Mouse (Mus musculus) adrenal gland (tissue): ENCODE results near the gene Dusp12.

Source experiments
- intact Hi-C: fragments of 180-260 bp; cut with DNase I; formaldehyde crosslinking; loops from one replicate; pipeline ENCODE4 v1.15.1; 2025

Gene Dusp12

GRCm38 (mm10) chr1:170864754-170865153 lies 20.6 kb downstream of the Dusp12 start:
- intact Hi-C loops: no loop called here

DNA sequence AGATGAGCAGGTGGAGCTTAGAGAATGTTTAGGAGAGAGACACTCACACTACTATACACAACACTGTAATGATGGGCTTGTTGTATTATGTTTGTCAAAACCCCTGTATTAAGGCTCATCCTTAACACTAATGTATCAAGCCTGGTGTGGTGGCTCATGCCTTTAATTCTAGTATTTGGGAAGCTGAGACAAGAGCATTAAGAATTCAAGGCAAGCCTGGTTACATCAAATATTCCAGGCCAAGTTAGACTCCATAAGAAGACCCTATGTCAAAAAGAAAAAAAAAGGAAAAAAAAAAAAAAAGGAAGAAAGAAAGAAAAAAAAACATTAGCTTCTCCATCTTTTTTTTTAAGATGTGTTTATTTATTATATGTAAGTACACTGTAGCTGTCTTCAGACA lies 21.1 kb downstream of the Dusp12 start:
- intact Hi-C loops: no loop called here

GRCm38 (mm10) chr1:170863033-170863432 lies 22.3 kb downstream of the Dusp12 start:
- intact Hi-C loops: no loop called here

GRCm38 (mm10) chr1:170862435-170862717 lies 23.0 kb downstream of the Dusp12 start:
- intact Hi-C loops: no loop called here

DNA sequence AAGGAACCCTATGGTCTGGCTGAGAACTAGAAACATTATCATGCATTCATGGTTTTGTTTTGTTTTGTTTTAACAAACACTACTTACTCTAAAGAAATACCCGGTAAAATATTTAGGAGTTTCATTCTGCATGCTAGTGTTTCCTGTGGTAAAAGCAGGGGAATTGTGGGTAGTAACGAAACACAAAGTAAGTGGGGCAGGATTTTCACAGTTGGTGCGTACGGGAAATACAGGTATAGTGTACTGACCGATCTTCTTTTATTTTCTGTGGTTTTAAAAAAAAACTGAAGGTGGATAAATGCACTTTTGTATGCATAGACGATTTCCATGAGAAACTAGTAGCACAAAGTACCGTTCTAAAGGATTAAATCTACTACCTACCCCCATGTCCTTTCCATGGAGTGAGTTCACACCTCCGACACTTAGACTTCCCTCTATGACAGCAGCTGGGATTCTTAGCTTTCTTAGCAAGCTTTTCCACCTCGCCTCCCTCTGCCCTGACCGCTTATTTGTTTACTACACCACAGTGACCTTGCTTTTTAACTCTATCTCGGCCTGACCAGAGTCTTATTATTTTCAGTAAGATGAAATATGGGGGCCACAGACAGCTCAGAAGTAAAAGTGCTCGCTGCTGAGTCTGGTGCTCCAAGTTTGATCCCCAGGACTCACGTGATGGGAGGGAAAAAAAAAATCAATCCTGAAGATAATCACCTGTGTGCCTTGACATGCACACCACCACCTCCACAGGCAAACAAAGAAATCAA lies 23.5 kb downstream of the Dusp12 start:
- intact Hi-C loops: no loop called here

- intact Hi-C loops: no loop called here
Measured at GRCm38 (mm10) chr1:170858872-170859271, 26.5 kb downstream of the Dusp12 start.

DNA sequence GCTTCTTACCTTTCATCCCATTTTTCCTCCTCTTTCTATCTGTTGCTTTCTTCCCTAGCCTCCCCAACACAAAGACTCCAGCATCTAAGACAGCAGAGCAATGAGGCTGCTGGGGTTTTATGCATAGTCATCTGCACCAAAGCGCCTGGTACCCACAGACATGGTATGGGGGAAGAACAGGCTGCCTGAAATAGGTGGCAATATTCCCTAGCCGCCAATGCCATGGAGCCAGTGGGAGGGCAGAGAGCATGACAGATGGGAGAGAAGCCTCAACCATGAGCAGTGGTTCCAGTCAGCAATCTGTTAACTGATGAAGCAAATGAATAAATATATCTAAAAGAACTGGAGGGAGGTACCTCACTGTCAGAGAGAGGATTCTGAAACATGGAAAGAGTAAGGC lies 28.0 kb downstream of the Dusp12 start:
- intact Hi-C loops: no loop called here

DNA sequence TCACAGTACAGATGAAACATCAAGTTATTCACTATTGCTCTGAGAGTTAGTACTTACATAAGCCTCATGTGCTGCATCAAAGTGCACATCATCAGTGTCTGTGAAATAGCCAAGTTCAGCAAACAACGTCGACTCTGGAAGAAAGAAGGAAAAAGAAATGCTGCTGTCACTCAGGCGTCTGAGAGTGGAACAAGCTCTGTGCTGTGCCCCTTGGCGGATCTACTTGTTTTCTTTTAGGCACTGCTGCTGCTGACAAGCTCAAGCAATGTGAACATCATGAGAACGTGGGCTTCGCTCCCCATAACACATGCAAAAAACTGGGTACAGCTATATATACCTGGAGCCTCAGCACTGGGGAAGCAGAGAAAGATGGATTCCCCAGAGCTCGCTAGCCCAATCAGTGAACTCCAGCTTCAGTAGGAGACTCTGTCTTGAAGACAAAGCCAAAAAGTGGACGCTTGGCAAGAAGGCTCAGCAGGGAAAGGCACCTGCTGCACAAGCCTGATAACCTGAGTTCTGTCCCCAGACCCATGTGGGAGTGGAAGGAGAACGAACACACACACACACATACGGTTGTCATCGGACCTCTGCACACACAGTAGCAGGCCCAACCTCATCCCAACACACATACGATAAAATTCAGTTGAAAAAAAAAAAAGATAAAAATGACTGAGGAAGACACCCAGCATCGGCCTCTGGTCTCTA lies 30.1 kb downstream of the Dusp12 start:
- intact Hi-C loops: no loop called here

DNA sequence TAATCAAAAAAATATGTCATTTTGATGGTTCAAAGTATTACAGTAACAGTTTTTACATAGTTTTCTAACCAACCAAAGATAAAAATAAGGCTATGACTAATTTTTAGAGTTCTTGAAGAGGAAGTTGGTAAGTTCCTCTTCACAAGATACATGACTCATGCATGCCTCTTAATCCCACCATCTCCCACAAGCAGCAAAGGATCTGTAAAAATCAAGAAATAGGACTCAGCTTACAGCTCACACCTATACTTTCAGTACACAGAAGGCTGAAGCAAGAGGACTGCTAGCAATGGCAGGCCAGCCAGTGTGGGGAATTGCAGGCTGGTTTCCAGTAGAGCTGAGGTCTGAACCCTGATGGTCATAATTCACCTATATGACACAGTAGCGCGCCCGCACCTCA lies 31.7 kb downstream of the Dusp12 start:
- intact Hi-C loops: no loop called here

DNA sequence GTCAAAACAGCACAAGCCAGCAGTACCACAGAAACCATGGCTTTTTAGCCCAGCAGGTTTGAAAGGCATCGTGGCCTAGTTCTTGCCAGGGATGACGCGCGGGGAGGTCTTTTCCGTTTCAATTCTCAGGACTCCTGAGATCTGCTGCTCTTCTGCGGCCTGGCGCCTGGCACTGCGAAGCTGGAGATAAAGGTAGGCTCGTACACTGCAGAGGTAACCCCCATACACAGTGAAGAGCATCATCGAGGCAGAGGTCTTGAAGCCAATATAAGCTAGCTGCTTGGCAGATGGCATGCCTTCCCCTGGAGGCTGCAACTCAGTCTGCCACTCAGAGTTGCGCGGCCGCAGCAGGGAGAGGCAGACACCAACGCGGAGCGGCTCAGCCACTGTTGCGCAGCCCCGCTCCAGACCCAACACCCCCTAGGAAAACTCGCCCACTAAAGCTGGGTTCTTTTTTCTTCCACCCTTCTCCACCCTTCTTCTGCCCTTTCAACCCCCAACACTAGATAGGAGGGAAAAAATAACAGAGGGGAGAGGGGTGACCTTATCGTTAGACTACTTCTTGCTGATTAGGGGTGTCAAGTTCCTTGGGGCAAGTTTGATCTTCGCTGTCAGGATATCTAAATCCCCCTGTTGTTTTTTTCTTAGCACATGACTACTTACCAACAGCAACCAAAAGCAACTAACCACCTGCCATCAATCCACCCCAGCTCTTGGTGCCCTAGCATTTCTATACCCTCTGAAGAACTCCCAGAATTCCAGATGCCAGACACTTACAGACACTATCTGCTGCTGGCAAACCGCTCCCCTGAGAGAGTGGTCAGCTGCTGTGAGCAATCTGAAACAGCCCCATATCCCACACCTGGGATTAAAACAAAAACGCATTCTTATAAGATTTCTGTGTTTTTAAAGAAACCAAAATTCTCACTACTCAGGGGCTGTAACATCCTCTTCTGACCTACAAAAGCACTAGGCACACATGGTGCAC lies 34.4 kb downstream of the Dusp12 start:
- intact Hi-C loops: no loop called here

GRCm38 (mm10) chr1:170850007-170850406 lies 35.3 kb downstream of the Dusp12 start:
- intact Hi-C loops: no loop called here

DNA sequence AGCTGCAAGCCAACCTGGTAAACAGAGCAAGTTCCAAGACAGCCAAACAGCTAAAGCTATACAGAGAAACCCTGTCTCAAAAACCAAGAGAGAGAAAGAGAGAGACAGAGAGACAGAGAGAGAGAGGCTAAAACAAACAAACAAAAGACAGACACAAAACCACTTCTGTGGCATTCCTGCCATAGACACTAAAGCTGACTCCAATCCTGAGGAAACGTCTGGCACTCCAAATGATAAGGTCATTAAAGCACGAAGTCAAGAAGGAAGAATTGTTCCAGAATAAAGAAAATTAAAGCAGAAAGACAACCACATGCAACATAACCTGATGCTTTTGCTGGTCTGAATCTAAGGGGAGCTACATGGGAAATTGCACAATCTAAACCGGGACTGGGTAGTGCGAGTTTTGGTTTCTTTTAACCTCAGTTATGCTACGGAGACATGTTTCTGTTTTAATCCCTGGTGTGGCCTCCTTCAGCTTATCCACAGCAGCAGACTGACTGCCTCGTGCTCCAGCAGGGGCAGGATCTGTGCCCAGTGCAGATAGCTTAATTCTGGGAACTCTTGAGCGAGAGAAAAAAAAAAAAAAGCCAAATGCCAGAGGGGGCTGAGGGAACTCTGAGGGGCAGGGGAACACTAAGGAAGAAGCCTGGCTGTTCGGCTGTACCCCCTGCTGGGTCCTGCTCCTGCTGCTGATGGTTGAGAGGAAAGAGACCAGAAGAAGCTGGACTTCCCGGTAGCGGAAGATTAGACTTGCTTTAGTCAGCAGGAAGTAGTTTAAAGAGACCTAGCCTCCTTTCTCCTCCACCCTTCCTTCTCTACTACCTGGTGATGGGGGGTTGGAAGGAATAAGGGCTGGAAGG lies 39.7 kb downstream of the Dusp12 start:
- intact Hi-C loops: no loop called here

- intact Hi-C loops: loop anchor here (5.0 kb wide), 1 partner anchor 547 kb away; no protein-coding TSS in a partner anchor
Measured at GRCm38 (mm10) chr1:170844380-170844779, 41.0 kb downstream of the Dusp12 start.

GRCm38 (mm10) chr1:170839685-170840084 lies 45.7 kb downstream of the Dusp12 start:
- intact Hi-C loops: loop anchor here (2.0 to 5.0 kb wide), 2 partner anchors 207 to 542 kb away; no protein-coding TSS in a partner anchor

- intact Hi-C loops: no loop called here
Measured at GRCm38 (mm10) chr1:170834756-170835155, 50.6 kb downstream of the Dusp12 start.

DNA sequence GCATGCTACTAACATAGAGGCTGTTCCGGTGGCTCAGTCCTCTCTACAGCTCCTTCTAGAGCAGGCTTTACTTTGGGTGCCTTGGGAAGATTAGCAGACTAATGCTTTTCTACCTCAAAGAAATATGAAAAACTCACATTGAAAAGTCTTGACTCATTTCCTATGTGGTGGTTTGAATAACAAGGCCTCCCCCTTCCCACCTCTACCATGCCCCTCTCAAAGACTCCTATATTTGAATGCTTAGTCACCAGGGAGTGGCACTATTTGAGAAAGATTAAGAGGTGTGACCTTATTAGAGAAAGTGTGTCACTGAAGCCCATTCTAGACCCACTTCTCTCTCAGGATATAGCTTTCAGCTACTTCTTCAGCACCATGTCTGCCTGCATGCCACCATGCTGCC lies 55.6 kb downstream of the Dusp12 start:
- intact Hi-C loops: no loop called here

DNA sequence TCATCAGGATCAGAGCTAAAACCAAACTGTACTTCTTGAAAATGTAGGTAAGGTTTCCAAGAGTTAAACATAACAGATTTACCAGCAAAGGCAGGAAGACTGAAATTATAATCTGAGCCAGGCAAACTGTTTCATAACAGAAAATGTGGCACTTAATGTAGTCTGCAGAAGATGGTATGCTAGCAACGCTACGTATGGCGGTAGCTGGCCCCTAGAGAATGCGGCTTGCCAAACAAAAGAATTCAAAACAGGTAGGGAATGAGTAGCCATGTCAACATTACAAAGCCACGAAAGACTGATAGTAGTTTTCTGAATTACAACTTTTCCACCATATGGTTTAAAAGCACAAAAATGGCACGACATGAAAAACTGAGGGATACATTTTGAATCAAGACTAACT lies 56.0 kb downstream of the Dusp12 start:
- intact Hi-C loops: no loop called here
